Mouse (Mus musculus) gastrocnemius, adult 18-20 months (tissue): ENCODE results near the gene Msi1. TPM values are rescaled to one million over a fixed set of nuclear protein-coding genes. Genes with fewer than 3 reads are reported as not detected.

Source experiments
- DNase-seq: peaks from one replicate; pipeline ENCODE4 v3.0.0; 2021; ENCODE audit warnings: low spot score
- total RNA-seq, 2 experiments: library from RNA; stranded (reverse); gene quantifications; 2 replicates each; pipeline ENCODE4 v1.2.3; 2021

Msi1 gene
- total RNA-seq, 2 experiments from 2014 or later: 0.57 TPM; not detected in 1

DNA sequence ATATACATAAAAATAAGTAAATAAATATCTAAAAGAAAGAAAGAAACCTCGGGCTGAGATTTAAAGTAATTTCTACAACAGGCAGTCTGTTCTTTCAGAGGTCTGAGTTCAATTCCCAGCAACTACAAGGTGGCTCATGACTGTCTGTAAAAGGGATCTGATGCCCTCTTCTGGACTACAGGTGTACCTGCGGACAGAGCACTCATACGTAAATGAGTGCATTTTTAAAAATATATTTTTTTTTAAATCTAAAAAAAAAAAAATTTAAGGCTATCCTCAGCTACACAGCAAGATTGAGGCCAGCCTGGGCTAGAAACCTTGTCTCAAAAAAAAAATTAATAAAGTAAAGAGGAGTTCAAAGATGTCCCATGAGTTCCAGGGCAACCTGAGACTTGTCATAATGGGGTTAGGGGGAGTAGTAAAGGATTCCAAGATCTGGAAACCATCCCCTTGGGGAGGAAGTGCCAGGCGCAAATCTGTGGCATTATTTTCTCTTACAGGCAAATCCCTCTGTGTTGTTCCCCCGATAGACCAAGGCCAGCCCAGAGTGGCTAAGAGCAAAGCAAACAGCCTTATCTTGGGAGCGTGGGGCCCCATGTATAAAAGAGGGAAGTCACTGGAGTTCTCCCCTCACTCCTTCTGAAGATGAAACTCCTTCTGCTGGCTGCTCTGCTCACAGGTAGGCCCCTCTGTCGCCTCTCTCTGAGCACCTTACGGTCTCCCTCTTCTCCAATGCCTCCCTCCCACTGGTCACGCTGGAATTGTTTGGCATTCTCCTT, 36.4 kb downstream of the Msi1 start, which contains the start of gene Pla2g1b:
Gene Pla2g1b (plus strand): TSS at position 621 of the 779 bp plus-strand sequence.
- DNase-seq: no peak

DNA sequence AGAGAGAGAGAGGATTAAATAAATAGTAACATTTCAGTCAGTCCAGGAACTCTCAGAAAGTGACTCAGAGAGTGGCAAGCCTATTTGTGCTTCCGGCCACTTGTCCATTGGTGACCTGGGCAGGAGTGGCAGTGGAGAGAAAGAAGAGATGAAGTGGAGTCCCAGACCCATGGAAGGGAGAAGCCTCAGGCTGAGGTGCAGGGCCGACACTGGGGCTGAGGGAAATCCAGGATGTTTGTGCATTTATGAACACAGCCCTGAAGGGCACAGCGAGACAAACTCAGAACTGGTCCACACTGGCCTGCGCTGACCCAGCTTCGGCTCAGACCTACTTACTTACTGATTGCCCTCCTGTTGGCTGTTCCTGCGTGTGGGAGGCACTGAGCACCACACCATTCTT, 40.4 kb downstream of the Msi1 start:
- DNase-seq: no peak

GRCm38 (mm10) chr5:115470766-115471531, 41.5 kb downstream of the Msi1 start:
- DNase-seq: peak; percentile 49

GRCm38 (mm10) chr5:115473191-115473590, 43.8 kb downstream of the Msi1 start:
- no peak for DNase-seq

DNA sequence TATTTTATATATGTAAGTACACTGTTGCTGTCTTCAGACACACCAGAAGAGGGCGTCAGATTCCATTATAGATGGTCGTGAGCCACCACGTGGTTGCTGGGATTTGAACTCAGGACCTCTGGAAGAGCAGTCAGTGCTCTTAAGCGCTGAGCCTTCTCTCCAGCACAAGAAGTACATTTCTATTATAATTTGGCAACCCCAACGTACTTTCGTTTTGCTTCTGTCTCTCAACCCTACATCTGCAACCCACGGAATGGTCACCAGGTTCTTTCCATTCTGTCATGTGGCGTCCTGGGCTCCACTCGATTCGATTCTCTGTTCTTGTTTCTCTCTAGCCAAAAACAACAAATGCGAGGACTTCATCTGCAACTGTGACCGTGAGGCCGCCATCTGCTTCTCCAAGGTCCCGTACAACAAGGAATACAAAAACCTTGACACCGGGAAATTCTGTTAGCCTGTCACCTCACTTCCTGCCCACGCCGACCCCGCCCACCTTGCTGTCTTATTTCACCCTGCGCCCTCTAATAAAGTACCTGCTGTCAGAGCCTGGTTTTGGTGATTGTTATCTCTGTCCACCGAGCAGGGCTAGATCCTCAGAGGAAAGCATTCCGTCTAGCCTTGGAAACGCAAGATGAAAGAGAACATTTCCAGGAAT, 44.9 kb downstream of the Msi1 start:
- no peak for DNase-seq

GRCm38 (mm10) chr5:115475337-115476106, 46.1 kb downstream of the Msi1 start:
- DNase-seq: peak; percentile 52

GRCm38 (mm10) chr5:115476107-115476727, 46.8 kb downstream of the Msi1 start:
- DNase-seq: no peak

- no peak for DNase-seq
These were observed 50.2 kb downstream of the Msi1 start for GRCm38 (mm10) chr5:115479561-115479960.

- DNase-seq: no peak
These were observed 50.7 kb downstream of the Msi1 start for GRCm38 (mm10) chr5:115480101-115480500.

DNA sequence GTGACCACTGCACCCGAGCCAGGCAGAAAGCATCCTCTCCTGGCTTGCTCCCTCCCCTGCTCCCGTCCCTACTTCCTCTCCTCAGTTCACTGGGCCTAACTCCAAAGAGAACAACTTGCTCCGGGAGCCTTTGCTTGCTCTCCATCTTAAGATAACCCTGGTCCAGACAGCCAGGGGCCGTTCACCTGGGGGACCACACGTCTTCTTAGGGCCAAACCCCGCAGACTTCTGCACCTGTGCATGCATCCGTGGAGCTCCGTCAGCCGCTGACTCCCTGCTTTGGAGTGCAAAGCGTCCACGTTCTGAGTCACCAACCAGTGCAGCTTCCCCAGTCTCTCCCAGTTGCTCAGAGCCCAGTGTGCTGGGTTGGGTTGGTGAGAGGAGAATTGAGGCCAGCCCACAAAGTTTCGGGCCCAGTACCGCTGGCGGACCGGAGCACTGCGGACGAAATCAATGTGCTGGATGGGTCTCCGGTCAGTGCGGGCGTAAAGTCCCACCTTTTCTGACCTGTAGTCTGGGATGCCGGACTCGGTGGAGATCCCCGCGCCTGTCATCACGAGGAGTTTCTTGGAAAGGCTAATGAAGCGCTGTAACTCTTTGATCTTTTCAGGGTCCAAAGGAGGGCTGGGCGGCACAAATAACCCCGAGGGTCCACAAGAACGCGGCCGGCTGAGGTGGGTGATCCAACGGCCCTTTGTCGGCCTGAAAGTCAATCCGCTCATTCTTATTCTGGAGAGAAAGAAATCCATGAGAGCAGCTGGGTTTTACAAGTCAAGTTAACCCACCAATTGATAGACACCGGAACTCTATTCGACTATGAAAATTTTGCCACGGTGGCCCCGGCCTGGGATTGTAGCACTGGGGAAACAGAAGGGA, 53.2 kb downstream of the Msi1 start:
- no peak for DNase-seq

DNA sequence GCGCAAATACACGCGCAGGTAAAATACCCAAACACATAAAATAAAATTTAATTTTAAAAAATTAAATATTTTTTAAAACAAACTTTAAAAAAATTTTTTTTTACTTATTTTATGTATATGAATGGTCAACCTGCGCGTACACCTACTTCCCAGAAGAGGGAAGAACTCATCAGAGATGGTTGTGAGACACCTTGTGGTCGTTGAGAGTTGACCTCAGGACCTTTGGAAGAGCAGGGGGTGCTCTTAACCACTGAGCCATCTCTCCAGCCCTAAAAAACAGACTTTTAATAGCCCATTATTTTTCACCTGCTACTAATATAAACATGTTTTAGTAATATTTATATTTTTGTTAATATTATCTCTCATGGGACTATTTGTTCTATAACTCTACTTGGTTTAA, 54.0 kb downstream of the Msi1 start:
- DNase-seq: no peak

DNA sequence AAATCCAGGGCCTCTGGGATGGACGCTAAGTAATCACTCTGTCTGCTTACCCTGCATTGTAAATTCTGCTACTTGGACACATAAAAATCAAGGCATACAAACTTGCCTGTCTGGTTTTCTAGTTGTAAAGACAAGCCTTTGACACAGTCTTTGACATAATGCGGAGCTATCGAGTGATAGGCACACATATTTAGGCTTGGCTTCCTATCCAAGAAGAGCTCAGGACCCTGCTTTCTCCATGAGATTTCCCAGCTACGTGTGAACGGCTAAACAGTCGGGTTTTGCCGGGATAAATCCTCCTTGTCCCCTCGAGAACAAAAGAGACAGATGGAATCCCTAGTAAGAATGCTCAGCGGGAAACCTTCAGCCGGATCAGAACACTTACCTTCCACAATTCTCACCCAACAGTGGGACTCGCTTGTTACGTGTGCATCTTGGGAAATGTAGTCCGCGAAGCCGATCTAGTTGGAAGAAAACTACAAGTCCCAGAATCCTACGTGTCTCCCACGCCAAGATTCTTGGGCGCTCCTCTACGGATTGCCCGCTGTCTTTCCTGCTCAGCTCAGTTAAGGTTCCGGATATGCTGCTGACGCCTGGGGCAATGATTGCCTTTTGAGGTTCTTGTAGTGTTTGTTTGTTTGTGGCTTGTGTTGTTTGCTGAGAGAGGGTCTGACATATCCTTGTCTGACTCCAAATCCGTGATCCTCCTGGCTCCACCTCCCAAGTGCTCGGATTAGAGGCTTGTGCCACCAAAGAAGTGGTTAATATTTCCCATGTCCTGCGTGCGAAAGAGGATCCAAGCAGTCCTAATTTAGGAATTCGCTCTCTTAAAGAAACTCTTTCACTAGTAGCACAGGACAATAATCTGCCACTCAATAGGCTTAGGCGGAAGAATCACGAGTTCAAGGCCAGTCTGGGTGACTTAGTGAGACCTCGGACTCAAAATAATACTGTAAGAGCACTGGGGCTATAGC, 54.8 kb downstream of the Msi1 start, which contains the start of gene Sirt4:
Gene Sirt4 (minus strand): TSS at position 779 of the 974 bp plus-strand sequence.
- DNase-seq: peak; percentile 92

DNA sequence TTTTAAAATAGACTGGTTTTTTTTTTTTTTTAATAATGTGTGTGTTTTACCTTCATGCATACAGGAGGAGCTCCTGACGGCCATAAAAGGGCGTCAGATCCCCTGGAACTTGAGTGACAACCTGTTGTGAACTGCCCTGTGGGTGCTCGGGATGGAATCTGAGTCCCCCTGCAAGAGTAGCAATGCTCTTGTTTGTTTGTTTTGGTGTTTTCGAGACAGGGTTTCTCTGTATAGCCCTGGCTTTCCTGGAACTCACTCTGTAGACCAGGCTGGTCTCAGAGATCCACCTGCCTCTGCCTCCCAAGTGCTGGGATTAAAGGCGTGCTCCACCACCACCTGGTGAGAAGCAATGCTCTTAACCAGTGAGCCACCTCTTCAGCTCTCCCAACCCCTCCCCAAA, 55.6 kb downstream of the Msi1 start:
- DNase-seq: no peak

GRCm38 (mm10) chr5:115485489-115486205, 56.2 kb downstream of the Msi1 start:
- no peak for DNase-seq

- DNase-seq: no peak
These were observed 57.3 kb downstream of the Msi1 start for GRCm38 (mm10) chr5:115486726-115487125.

DNA sequence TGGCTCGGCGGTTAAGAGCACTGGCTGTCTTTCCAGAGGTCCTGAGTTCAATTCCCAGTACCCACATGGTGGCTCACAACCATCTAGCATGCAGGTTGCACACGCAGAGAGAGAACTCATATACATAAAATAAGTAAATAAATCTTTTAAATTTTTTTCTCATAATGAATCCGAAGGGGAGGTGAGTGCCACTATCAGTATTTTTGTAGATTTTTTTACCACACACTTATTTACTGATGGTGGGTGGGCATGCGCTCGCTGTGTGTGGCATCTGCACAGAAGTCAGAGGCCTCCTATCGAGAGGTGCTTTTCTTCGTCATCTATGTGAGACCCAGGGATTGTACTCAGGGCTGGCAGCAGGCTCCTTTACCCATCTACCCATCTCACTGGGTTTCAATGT, 58.0 kb downstream of the Msi1 start:
- DNase-seq: no peak

- no peak for DNase-seq
These were observed 58.7 kb downstream of the Msi1 start for GRCm38 (mm10) chr5:115487942-115488580.
